Mouse (Mus musculus): Measurements from ENCODE around the gene Zmiz1. TPM values are rescaled to one million over a fixed set of nuclear protein-coding genes. Genes with fewer than 3 reads are reported as not detected.
A peak's percentile ranks its signal among the peaks of the same experiment; 100 is the strongest.

Gene Zmiz1
- polyA plus RNA-seq, 1 experiment from 2014 or later, result 26.3 TPM

GRCm38 (mm10) chr14:25479841-25480252 lies 20.9 kb downstream of the Zmiz1 start:
- Histone ChIP-seq H3K27me3 (replicated peaks) (no peaks in the 10 kb centered on the region), H3K36me3 (no peaks in the 10 kb centered on the region), H3K9me3 (no peaks in the 10 kb centered on the region), H3K4me3 (replicated peaks) (no peak overlapping the region), H3K4me2 (replicated peaks) (no peak overlapping the region), H3K9ac (no peak overlapping the region), H3K27ac (peak overlapping the region; percentile 37; the same call in 1 of the 2 replicates), H3K4me1 (replicated peaks) (peaks cover 91% of the 10 kb centered on the region)
- ATAC-seq, result peak; percentile 27; the same call in 1 of the 2 replicates
- WGBS, result 56% methylated on average over 3 of the region's 3 CpGs

- Histone ChIP-seq H3K27me3 (replicated peaks) (no peaks in the 10 kb centered on the region), H3K27ac (peak overlapping the region; percentile 78), H3K4me3 (replicated peaks) (no peak overlapping the region), H3K4me2 (replicated peaks) (peak overlapping the region; percentile 34), H3K9ac (no peak overlapping the region), H3K9me3 (no peaks in the 10 kb centered on the region), H3K4me1 (replicated peaks) (peaks cover 91% of the 10 kb centered on the region), H3K36me3 (no peaks in the 10 kb centered on the region)
- ATAC-seq, result no peak
- WGBS, result 77% methylated on average over 4 of the region's 4 CpGs
These were observed 21.5 kb downstream of the Zmiz1 start for GRCm38 (mm10) chr14:25480443-25480842.

GRCm38 (mm10) chr14:25480916-25481666 lies 22.1 kb downstream of the Zmiz1 start:
- H3K36me3 ChIP-seq, result no peaks in the 10 kb centered on the region
- H3K27ac ChIP-seq, result peak overlapping the region; percentile 78
- H3K4me2 ChIP-seq (replicated peaks), result peak overlapping the region; percentile 34
- no peak overlapping the region for H3K4me3 ChIP-seq (replicated peaks)
- peaks cover 87% of the 10 kb centered on the region for H3K4me1 ChIP-seq (replicated peaks)
- WGBS, result 40% methylated on average over 20 of the region's 20 CpGs
- H3K9me3 ChIP-seq, result no peaks in the 10 kb centered on the region
- peak; percentile 85 for ATAC-seq
- peak overlapping the region; percentile 0; the same call in 1 of the 2 replicates for H3K9ac ChIP-seq
- H3K27me3 ChIP-seq (replicated peaks), result no peaks in the 10 kb centered on the region

GRCm38 (mm10) chr14:25481667-25482331 lies 22.8 kb downstream of the Zmiz1 start:
- peak overlapping the region; percentile 34 for H3K4me2 ChIP-seq (replicated peaks)
- ATAC-seq, result no peak
- no peak overlapping the region for H3K4me3 ChIP-seq (replicated peaks)
- H3K36me3 ChIP-seq, result no peaks in the 10 kb centered on the region
- peaks cover 88% of the 10 kb centered on the region for H3K4me1 ChIP-seq (replicated peaks)
- WGBS, result 79% methylated on average over 11 of the region's 11 CpGs
- H3K27me3 ChIP-seq (replicated peaks), result no peaks in the 10 kb centered on the region
- peak overlapping the region; percentile 0; the same call in 1 of the 2 replicates for H3K9ac ChIP-seq
- peak overlapping the region; percentile 78 for H3K27ac ChIP-seq
- H3K9me3 ChIP-seq, result no peaks in the 10 kb centered on the region

GRCm38 (mm10) chr14:25482404-25482803 lies 23.4 kb downstream of the Zmiz1 start:
- 79% methylated on average over 5 of the region's 5 CpGs for WGBS
- H3K27me3 ChIP-seq (replicated peaks), result no peaks in the 10 kb centered on the region
- no peak overlapping the region for H3K9ac ChIP-seq
- H3K4me3 ChIP-seq (replicated peaks), result no peak overlapping the region
- H3K27ac ChIP-seq, result no peak overlapping the region
- H3K4me2 ChIP-seq (replicated peaks), result no peak overlapping the region
- H3K36me3 ChIP-seq, result no peaks in the 10 kb centered on the region
- H3K4me1 ChIP-seq (replicated peaks), result peaks cover 88% of the 10 kb centered on the region
- no peaks in the 10 kb centered on the region for H3K9me3 ChIP-seq
- no peak for ATAC-seq

GRCm38 (mm10) chr14:25483285-25483684 lies 24.3 kb downstream of the Zmiz1 start:
- H3K36me3 ChIP-seq, result no peaks in the 10 kb centered on the region
- 88% methylated on average over 2 of the region's 2 CpGs for WGBS
- no peak overlapping the region for H3K27ac ChIP-seq
- peaks cover 88% of the 10 kb centered on the region for H3K4me1 ChIP-seq (replicated peaks)
- no peak for ATAC-seq
- no peaks in the 10 kb centered on the region for H3K9me3 ChIP-seq
- H3K4me2 ChIP-seq (replicated peaks), result no peak overlapping the region
- no peak overlapping the region for H3K9ac ChIP-seq
- no peak overlapping the region for H3K4me3 ChIP-seq (replicated peaks)
- H3K27me3 ChIP-seq (replicated peaks), result no peaks in the 10 kb centered on the region

GRCm38 (mm10) chr14:25484049-25484448 lies 25.1 kb downstream of the Zmiz1 start:
- H3K27ac ChIP-seq, result 0 out of 2 replicates have a peak overlapping the region, but pooled peaks have one; percentile 14
- 51% methylated on average over 5 of the region's 5 CpGs for WGBS
- H3K4me1 ChIP-seq (replicated peaks), result peaks cover 89% of the 10 kb centered on the region
- no peak overlapping the region for H3K9ac ChIP-seq
- no peak overlapping the region for H3K4me2 ChIP-seq (replicated peaks)
- no peaks in the 10 kb centered on the region for H3K27me3 ChIP-seq (replicated peaks)
- H3K36me3 ChIP-seq, result no peaks in the 10 kb centered on the region
- no peak overlapping the region for H3K4me3 ChIP-seq (replicated peaks)
- no peak for ATAC-seq
- no peaks in the 10 kb centered on the region for H3K9me3 ChIP-seq

- no peak overlapping the region for H3K4me2 ChIP-seq (replicated peaks)
- no peaks in the 10 kb centered on the region for H3K36me3 ChIP-seq
- no peaks in the 10 kb centered on the region for H3K9me3 ChIP-seq
- H3K4me3 ChIP-seq (replicated peaks), result no peak overlapping the region
- H3K9ac ChIP-seq, result no peak overlapping the region
- WGBS, result 79% methylated on average over 2 of the region's 2 CpGs
- ATAC-seq, result no peak
- peaks cover 77% of the 10 kb centered on the region for H3K4me1 ChIP-seq (replicated peaks)
- H3K27me3 ChIP-seq (replicated peaks), result no peaks in the 10 kb centered on the region
- H3K27ac ChIP-seq, result no peak overlapping the region
These were observed 27.2 kb downstream of the Zmiz1 start for GRCm38 (mm10) chr14:25486220-25486619.

- Histone ChIP-seq H3K4me3 (replicated peaks) (no peak overlapping the region), H3K4me2 (replicated peaks) (no peak overlapping the region), H3K9ac (no peak overlapping the region), H3K4me1 (replicated peaks) (peaks cover 76% of the 10 kb centered on the region), H3K36me3 (no peaks in the 10 kb centered on the region), H3K27ac (0 out of 2 replicates have a peak overlapping the region, but pooled peaks have one; percentile 33), H3K27me3 (replicated peaks) (no peaks in the 10 kb centered on the region), H3K9me3 (no peaks in the 10 kb centered on the region)
- no peak for ATAC-seq
- 68% methylated on average over 9 of the region's 9 CpGs for WGBS
These were observed 27.9 kb downstream of the Zmiz1 start for GRCm38 (mm10) chr14:25486742-25487469.

- 59% methylated on average over 7 of the region's 7 CpGs for WGBS
- Histone ChIP-seq H3K9ac (no peak overlapping the region), H3K36me3 (no peaks in the 10 kb centered on the region), H3K27me3 (replicated peaks) (no peaks in the 10 kb centered on the region), H3K4me2 (replicated peaks) (0 out of 2 replicates have a peak overlapping the region, but pooled peaks have one; percentile 0), H3K9me3 (no peaks in the 10 kb centered on the region), H3K27ac (peak overlapping the region; percentile 33; the same call in 1 of the 2 replicates), H3K4me1 (replicated peaks) (peaks cover 76% of the 10 kb centered on the region), H3K4me3 (replicated peaks) (no peak overlapping the region)
- no peak for ATAC-seq
These were observed 28.5 kb downstream of the Zmiz1 start for GRCm38 (mm10) chr14:25487470-25487955.

- 54% methylated on average over 6 of the region's 6 CpGs for WGBS
- no peaks in the 10 kb centered on the region for H3K9me3 ChIP-seq
- H3K27me3 ChIP-seq (replicated peaks), result no peaks in the 10 kb centered on the region
- H3K9ac ChIP-seq, result no peak overlapping the region
- no peaks in the 10 kb centered on the region for H3K36me3 ChIP-seq
- H3K4me1 ChIP-seq (replicated peaks), result peaks cover 79% of the 10 kb centered on the region
- H3K27ac ChIP-seq, result peak overlapping the region; percentile 33; the same call in 1 of the 2 replicates
- no peak overlapping the region for H3K4me2 ChIP-seq (replicated peaks)
- no peak overlapping the region for H3K4me3 ChIP-seq (replicated peaks)
- ATAC-seq, result no peak
These were observed 29.2 kb downstream of the Zmiz1 start for GRCm38 (mm10) chr14:25488097-25488613.
